Mouse (Mus musculus): ENCODE measurements at regions not wholly inside any gene's neighbourhood (a gene's known extent, or its start where the extent isn't known, plus 50 kb on each side); places are given as distances from the start of the nearest gene placed in this dataset.

GRCm38 (mm10) chr13:28687838-28688237 is 265.7 kb downstream of the Sox4 start:
- Histone ChIP-seq H3K9ac (ENCODE audit: low read depth, low read length) (no peak overlapping the region), H3K27ac (ENCODE audit: low read length) (no peak overlapping the region), H3K4me3 (ENCODE audit: low read length) (no peak overlapping the region), H3K4me2 (ENCODE audit: low read depth, low read length) (no peak overlapping the region), H3K4me1 (ENCODE audit: control insufficient read depth, insufficient read depth, low read length) (no peaks in the 10 kb centered on the region), H3K36me3 (ENCODE audit: control insufficient read depth, insufficient read depth, low read length) (no peaks in the 10 kb centered on the region), H3K9me3 (ENCODE audit: control insufficient read depth, low read length) (no peaks in the 10 kb centered on the region), H3K27me3 (replicated peaks; ENCODE audit: control insufficient read depth, insufficient read depth, low read length) (no peaks in the 10 kb centered on the region)
- no peak for ATAC-seq
- 72% methylated on average over 1 of the region's 1 CpGs for WGBS

GRCm38 (mm10) chr13:28684311-28684710 is 269.2 kb downstream of the Sox4 start:
- H3K27me3 ChIP-seq (replicated peaks; ENCODE audit: control insufficient read depth, insufficient read depth, low read length): no peaks in the 10 kb centered on the region
- H3K9me3 ChIP-seq (ENCODE audit: control insufficient read depth, low read length): no peaks in the 10 kb centered on the region
- no peak overlapping the region for H3K27ac ChIP-seq (ENCODE audit: low read length)
- H3K4me3 ChIP-seq (ENCODE audit: low read length): no peak overlapping the region
- no peak overlapping the region for H3K4me2 ChIP-seq (ENCODE audit: low read depth, low read length)
- H3K4me1 ChIP-seq (ENCODE audit: control insufficient read depth, insufficient read depth, low read length): 0 out of 2 replicates have a peak, but pooled peaks cover 2% of the 10 kb centered on the region
- H3K36me3 ChIP-seq (ENCODE audit: control insufficient read depth, insufficient read depth, low read length): no peaks in the 10 kb centered on the region
- ATAC-seq: no peak
- H3K9ac ChIP-seq (ENCODE audit: low read depth, low read length): no peak overlapping the region
- 87% methylated on average over 3 of the region's 3 CpGs for WGBS

DNA sequence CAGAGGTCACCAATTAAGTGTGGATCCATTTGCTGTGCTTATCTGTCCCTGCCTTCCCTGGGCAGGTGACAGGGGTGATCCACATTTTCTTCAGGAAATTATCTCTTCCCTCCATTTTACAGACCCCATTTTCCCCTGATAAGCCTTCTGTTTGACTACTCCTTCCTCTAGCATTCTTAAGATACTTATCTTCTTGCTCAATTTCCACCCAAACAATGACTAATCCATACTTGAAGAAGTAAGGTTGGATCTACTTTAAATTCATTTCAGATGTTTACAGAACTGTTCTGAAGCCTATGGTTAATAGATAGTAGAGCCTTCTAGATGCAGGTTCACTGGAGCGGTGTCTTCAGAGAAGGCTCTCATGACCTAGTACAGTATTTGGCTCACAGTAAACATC is 273.2 kb downstream of the Sox4 start:
- 87% methylated on average over 1 of the region's 1 CpGs for WGBS

DNA sequence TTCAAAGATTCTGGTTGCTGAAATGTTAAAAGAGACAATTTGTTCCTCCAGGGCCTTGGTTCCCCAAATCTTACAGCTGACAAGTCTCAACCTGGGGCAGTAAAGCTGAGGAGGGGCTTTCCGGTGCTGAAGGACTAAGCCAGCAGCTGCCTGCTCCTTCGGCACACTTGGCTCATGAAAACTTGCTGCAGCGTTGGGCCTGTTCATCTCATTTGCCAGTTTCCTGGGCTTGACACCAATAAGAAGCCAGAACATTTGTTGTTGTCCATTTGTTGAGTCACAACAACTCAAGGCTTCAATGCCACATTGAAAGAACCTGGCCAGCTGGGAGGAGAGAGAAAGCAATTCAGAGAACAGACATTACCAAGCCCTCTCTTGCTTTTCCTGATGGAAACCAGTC is 279.9 kb downstream of the Sox4 start:
- Histone ChIP-seq H3K4me1 (ENCODE audit: control insufficient read depth, insufficient read depth, low read length) (peaks cover 3% of the 10 kb centered on the region; the same call in 1 of the 2 replicates), H3K4me3 (ENCODE audit: low read length) (no peak overlapping the region), H3K27ac (ENCODE audit: low read length) (no peak overlapping the region), H3K9me3 (ENCODE audit: control insufficient read depth, low read length) (no peaks in the 10 kb centered on the region), H3K4me2 (ENCODE audit: low read depth, low read length) (no peak overlapping the region), H3K27me3 (replicated peaks; ENCODE audit: control insufficient read depth, insufficient read depth, low read length) (no peaks in the 10 kb centered on the region), H3K9ac (ENCODE audit: low read depth, low read length) (no peak overlapping the region), H3K36me3 (ENCODE audit: control insufficient read depth, insufficient read depth, low read length) (no peaks in the 10 kb centered on the region)
- ATAC-seq: no peak
- WGBS: 78% methylated on average over 3 of the region's 3 CpGs

More for the DNA sequence above, 273.2 kb downstream of the Sox4 start:
- Histone ChIP-seq H3K4me3 (ENCODE audit: low read length) (no peak overlapping the region), H3K9ac (ENCODE audit: low read depth, low read length) (no peak overlapping the region), H3K27ac (ENCODE audit: low read length) (no peak overlapping the region), H3K9me3 (ENCODE audit: control insufficient read depth, low read length) (no peaks in the 10 kb centered on the region), H3K4me1 (ENCODE audit: control insufficient read depth, insufficient read depth, low read length) (0 out of 2 replicates have a peak, but pooled peaks cover 2% of the 10 kb centered on the region), H3K27me3 (replicated peaks; ENCODE audit: control insufficient read depth, insufficient read depth, low read length) (no peaks in the 10 kb centered on the region), H3K36me3 (ENCODE audit: control insufficient read depth, insufficient read depth, low read length) (no peaks in the 10 kb centered on the region), H3K4me2 (ENCODE audit: low read depth, low read length) (no peak overlapping the region)
- ATAC-seq: no peak

DNA sequence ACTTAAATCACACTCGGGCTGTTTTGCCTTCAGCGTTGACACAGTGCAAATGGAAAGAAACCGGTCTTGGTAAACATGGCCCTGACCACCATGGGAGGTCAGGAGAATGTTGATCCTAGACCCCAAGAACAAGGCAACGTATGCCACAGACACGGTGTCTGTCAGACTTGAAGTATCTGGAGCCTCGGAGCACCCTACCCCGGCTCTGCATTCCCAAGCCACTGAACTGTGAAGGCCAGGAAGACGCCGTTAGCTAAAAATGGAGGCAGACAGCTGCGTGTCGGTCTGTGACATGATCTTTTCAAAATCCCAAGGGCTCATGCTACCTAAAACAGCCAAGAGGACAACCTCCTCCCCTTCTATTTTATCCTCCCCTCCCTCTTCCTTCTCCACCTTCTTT is 282.0 kb downstream of the Sox4 start:
- WGBS: 49% methylated on average over 11 of the region's 11 CpGs
- ATAC-seq: no peak
- Histone ChIP-seq H3K27me3 (replicated peaks; ENCODE audit: control insufficient read depth, insufficient read depth, low read length) (no peaks in the 10 kb centered on the region), H3K27ac (ENCODE audit: low read length) (no peak overlapping the region), H3K4me3 (ENCODE audit: low read length) (no peak overlapping the region), H3K9me3 (ENCODE audit: control insufficient read depth, low read length) (no peaks in the 10 kb centered on the region), H3K9ac (ENCODE audit: low read depth, low read length) (no peak overlapping the region), H3K4me2 (ENCODE audit: low read depth, low read length) (no peak overlapping the region), H3K4me1 (ENCODE audit: control insufficient read depth, insufficient read depth, low read length) (peaks cover 6% of the 10 kb centered on the region; the same call in 1 of the 2 replicates), H3K36me3 (ENCODE audit: control insufficient read depth, insufficient read depth, low read length) (no peaks in the 10 kb centered on the region)

- no peak for ATAC-seq
- Histone ChIP-seq H3K4me2 (ENCODE audit: low read depth, low read length) (no peak overlapping the region), H3K9ac (ENCODE audit: low read depth, low read length) (no peak overlapping the region), H3K27me3 (replicated peaks; ENCODE audit: control insufficient read depth, insufficient read depth, low read length) (no peaks in the 10 kb centered on the region), H3K36me3 (ENCODE audit: control insufficient read depth, insufficient read depth, low read length) (no peaks in the 10 kb centered on the region), H3K4me3 (ENCODE audit: low read length) (no peak overlapping the region), H3K27ac (ENCODE audit: low read length) (no peak overlapping the region), H3K9me3 (ENCODE audit: control insufficient read depth, low read length) (no peaks in the 10 kb centered on the region), H3K4me1 (ENCODE audit: control insufficient read depth, insufficient read depth, low read length) (peaks cover 10% of the 10 kb centered on the region)
- 93% methylated on average over 4 of the region's 4 CpGs for WGBS
These were observed 283.5 kb downstream of the Sox4 start for GRCm38 (mm10) chr13:28669832-28670585.

- Histone ChIP-seq H3K27me3 (replicated peaks; ENCODE audit: control insufficient read depth, insufficient read depth, low read length) (no peaks in the 10 kb centered on the region), H3K4me3 (ENCODE audit: low read length) (no peak overlapping the region), H3K9ac (ENCODE audit: low read depth, low read length) (no peak overlapping the region), H3K9me3 (ENCODE audit: control insufficient read depth, low read length) (no peaks in the 10 kb centered on the region), H3K4me2 (ENCODE audit: low read depth, low read length) (no peak overlapping the region), H3K4me1 (ENCODE audit: control insufficient read depth, insufficient read depth, low read length) (peaks cover 15% of the 10 kb centered on the region), H3K27ac (ENCODE audit: low read length) (no peak overlapping the region), H3K36me3 (ENCODE audit: control insufficient read depth, insufficient read depth, low read length) (no peaks in the 10 kb centered on the region)
- ATAC-seq: no peak
- 50% methylated on average over 3 of the region's 3 CpGs for WGBS
These were observed 286.7 kb downstream of the Sox4 start for GRCm38 (mm10) chr13:28666832-28667231.

GRCm38 (mm10) chr13:28665150-28665549 is 288.4 kb downstream of the Sox4 start:
- H3K27ac ChIP-seq (ENCODE audit: low read length): no peak overlapping the region
- no peaks in the 10 kb centered on the region for H3K27me3 ChIP-seq (replicated peaks; ENCODE audit: control insufficient read depth, insufficient read depth, low read length)
- no peak overlapping the region for H3K9ac ChIP-seq (ENCODE audit: low read depth, low read length)
- ATAC-seq: no peak
- peaks cover 19% of the 10 kb centered on the region for H3K4me1 ChIP-seq (ENCODE audit: control insufficient read depth, insufficient read depth, low read length)
- 42% methylated on average over 5 of the region's 5 CpGs for WGBS
- H3K4me2 ChIP-seq (ENCODE audit: low read depth, low read length): no peak overlapping the region
- H3K9me3 ChIP-seq (ENCODE audit: control insufficient read depth, low read length): no peaks in the 10 kb centered on the region
- H3K36me3 ChIP-seq (ENCODE audit: control insufficient read depth, insufficient read depth, low read length): no peaks in the 10 kb centered on the region
- H3K4me3 ChIP-seq (ENCODE audit: low read length): no peak overlapping the region

- Histone ChIP-seq H3K4me2 (ENCODE audit: low read depth, low read length) (no peak overlapping the region), H3K27ac (ENCODE audit: low read length) (no peak overlapping the region), H3K27me3 (replicated peaks; ENCODE audit: control insufficient read depth, insufficient read depth, low read length) (no peaks in the 10 kb centered on the region), H3K9ac (ENCODE audit: low read depth, low read length) (no peak overlapping the region), H3K36me3 (ENCODE audit: control insufficient read depth, insufficient read depth, low read length) (no peaks in the 10 kb centered on the region), H3K4me3 (ENCODE audit: low read length) (no peak overlapping the region), H3K4me1 (ENCODE audit: control insufficient read depth, insufficient read depth, low read length) (peaks cover 19% of the 10 kb centered on the region), H3K9me3 (ENCODE audit: control insufficient read depth, low read length) (no peaks in the 10 kb centered on the region)
- 46% methylated on average over 4 of the region's 4 CpGs for WGBS
- no peak for ATAC-seq
These were observed 288.8 kb downstream of the Sox4 start for GRCm38 (mm10) chr13:28664698-28665097.

Measured in intestine, embryonic 16.5 days (tissue).